Mouse (Mus musculus) heart, embryonic 11.5 days (tissue): Measurements from ENCODE around the gene Ptpn6. TPM values are rescaled to one million over a fixed set of nuclear protein-coding genes. Genes with fewer than 3 reads are reported as not detected.
A peak's percentile ranks its signal among the peaks of the same experiment; 100 is the strongest.

Source experiments
- ATAC-seq: fragments of 200-750 bp; cut with Nextera tagmentation; replicated peaks from 2 replicates; pipeline ENCODE4 v1.8.0; 2017; ENCODE audit warnings: moderate library complexity; ENCODE audit not compliant: insufficient number of reproducible peaks, low FRiP score, low TSS enrichment
- H3K27ac ChIP-seq: fragments of 300-500 bp; sonication (generic); 2 replicates; pipeline ENCODE4 v1.5.1; 2014; ENCODE audit warnings: mild to moderate bottlenecking, low read depth, low read length
- H3K27me3 ChIP-seq: fragments of 300-500 bp; sonication (generic); 2 replicates; pipeline ENCODE4 v1.6.1; 2014; ENCODE audit warnings: mild to moderate bottlenecking, low read length, mixed read lengths; ENCODE audit not compliant: control insufficient read depth, insufficient read depth
- H3K36me3 ChIP-seq: fragments of 300-500 bp; sonication (generic); 2 replicates; pipeline ENCODE4 v1.6.1; 2014; ENCODE audit warnings: mild to moderate bottlenecking, low read length, moderate library complexity, mixed read lengths; ENCODE audit not compliant: control insufficient read depth, insufficient read depth
- H3K4me1 ChIP-seq: fragments of 300-500 bp; sonication (generic); 2 replicates; pipeline ENCODE4 v1.6.1; 2014; ENCODE audit warnings: low read length; ENCODE audit not compliant: control insufficient read depth, insufficient read depth
- H3K4me2 ChIP-seq: fragments of 300-500 bp; sonication (generic); 2 replicates; pipeline ENCODE4 v1.6.1; 2014; ENCODE audit warnings: mild to moderate bottlenecking, moderate library complexity
- H3K4me3 ChIP-seq: fragments of 300-500 bp; sonication (generic); 2 replicates; pipeline ENCODE4 v1.5.1; 2014; ENCODE audit warnings: low read depth, low read length
- H3K9ac ChIP-seq: fragments of 300-500 bp; sonication (generic); 2 replicates; pipeline ENCODE4 v1.6.1; 2014; ENCODE audit warnings: mild to moderate bottlenecking, low read depth, low read length, moderate library complexity
- H3K9me3 ChIP-seq: fragments of 300-500 bp; sonication (generic); replicated peaks from 2 replicates; pipeline ENCODE4 v1.6.1; 2016; ENCODE audit warnings: low read length; ENCODE audit not compliant: control insufficient read depth
- WGBS: fragments of 180-500 bp; shearing (Covaris S2); extraction: QIAGEN DNeasy Blood & Tissue Kit; methylation state at CpG from one replicate; pipeline ENCODE4 v1.1.7; 2014; ENCODE audit not compliant: insufficient replicate concordance; 5-methylcytosine and 5-hydroxymethylcytosine counted together
- polyA plus RNA-seq: library from polyadenylated mRNA; unstranded; fragments of >200 nt; fragmentation: Nextera tagmentation; extraction: Ambion mirVana; gene quantifications from 2 replicates; pipeline ENCODE4 v1.2.1, GENCODE M21; 2014

Ptpn6 gene
- polyA plus RNA-seq, 1 experiment from 2014 or later, result 4.8 TPM

GRCm38 (mm10) chr6:124717968-124718367 lies 20.5 kb downstream of the Ptpn6 start:
- no peak overlapping the region for H3K4me3 ChIP-seq
- WGBS, result 80% methylated on average over 13 of the region's 13 CpGs
- ATAC-seq, result no peak
- H3K27me3 ChIP-seq, result no peaks in the 10 kb centered on the region
- no peak overlapping the region for H3K27ac ChIP-seq
- no peaks in the 10 kb centered on the region for H3K9me3 ChIP-seq
- H3K9ac ChIP-seq, result no peak overlapping the region
- no peak overlapping the region for H3K4me2 ChIP-seq
- H3K4me1 ChIP-seq, result peaks cover 15% of the 10 kb centered on the region
- peaks cover 19% of the 10 kb centered on the region for H3K36me3 ChIP-seq

GRCm38 (mm10) chr6:124716864-124717490 lies 21.5 kb downstream of the Ptpn6 start:
- no peaks in the 10 kb centered on the region for H3K9me3 ChIP-seq
- H3K27ac ChIP-seq, result no peak overlapping the region
- H3K27me3 ChIP-seq, result no peaks in the 10 kb centered on the region
- no peak overlapping the region for H3K4me2 ChIP-seq
- H3K4me1 ChIP-seq, result peaks cover 16% of the 10 kb centered on the region
- peaks cover 19% of the 10 kb centered on the region for H3K36me3 ChIP-seq
- ATAC-seq, result no peak
- 69% methylated on average over 20 of the region's 20 CpGs for WGBS
- H3K4me3 ChIP-seq, result no peak overlapping the region
- no peak overlapping the region for H3K9ac ChIP-seq

GRCm38 (mm10) chr6:124712918-124713317 lies 25.6 kb downstream of the Ptpn6 start:
- H3K27ac ChIP-seq, result peak overlapping the region; percentile 64
- peaks cover 21% of the 10 kb centered on the region for H3K36me3 ChIP-seq

GRCm38 (mm10) chr6:124711824-124712782 lies 26.4 kb downstream of the Ptpn6 start, which contains the start of the genes Emg1 and Phb2:
Gene Emg1 (minus strand): TSS chr6:124712178.
Gene Phb2 (plus strand): TSS chr6:124712336.
- Histone ChIP-seq H3K36me3 (peaks cover 20% of the 10 kb centered on the region), H3K4me1 (peaks cover 13% of the 10 kb centered on the region), H3K9ac (peak within 1 kb of the TSS; percentile 98), H3K27me3 (no peaks in the 10 kb centered on the region), H3K9me3 (no peaks in the 10 kb centered on the region), H3K4me3 (peak within 1 kb of the TSS; percentile 63), H3K27ac (peak within 1 kb of the TSS; percentile 64), H3K4me2 (peak within 1 kb of the TSS; percentile 92)
- WGBS, result under 1% methylated on average over 71 of the region's 76 CpGs
- ATAC-seq, result peak; percentile 95

More at GRCm38 (mm10) chr6:124712918-124713317, 25.6 kb downstream of the Ptpn6 start:
- no peak for ATAC-seq
- Histone ChIP-seq H3K9ac (peak overlapping the region; percentile 98), H3K27me3 (no peaks in the 10 kb centered on the region), H3K4me2 (peak overlapping the region; percentile 92), H3K4me1 (peaks cover 13% of the 10 kb centered on the region), H3K9me3 (no peaks in the 10 kb centered on the region), H3K4me3 (peak overlapping the region; percentile 63)
- WGBS, result 15% methylated on average over 11 of the region's 11 CpGs

GRCm38 (mm10) chr6:124708289-124708889 lies 30.1 kb downstream of the Ptpn6 start:
- no peak for ATAC-seq
- Histone ChIP-seq H3K4me3 (no peak overlapping the region), H3K36me3 (peaks cover 20% of the 10 kb centered on the region), H3K9me3 (no peaks in the 10 kb centered on the region), H3K27me3 (no peaks in the 10 kb centered on the region), H3K4me2 (no peak overlapping the region), H3K4me1 (peaks cover 8% of the 10 kb centered on the region), H3K27ac (no peak overlapping the region), H3K9ac (no peak overlapping the region)
- WGBS, result 94% methylated on average over 10 of the region's 10 CpGs

GRCm38 (mm10) chr6:124706061-124706627 lies 32.4 kb downstream of the Ptpn6 start:
- H3K4me2 ChIP-seq, result no peak overlapping the region
- no peaks in the 10 kb centered on the region for H3K9me3 ChIP-seq
- no peak overlapping the region for H3K27ac ChIP-seq
- peaks cover 3% of the 10 kb centered on the region; the same call in 1 of the 2 replicates for H3K4me1 ChIP-seq
- no peak overlapping the region for H3K4me3 ChIP-seq
- no peak overlapping the region for H3K9ac ChIP-seq
- ATAC-seq, result no peak
- peaks cover 27% of the 10 kb centered on the region for H3K36me3 ChIP-seq
- 79% methylated on average over 5 of the region's 5 CpGs for WGBS
- H3K27me3 ChIP-seq, result no peaks in the 10 kb centered on the region

GRCm38 (mm10) chr6:124704417-124704816 lies 34.1 kb downstream of the Ptpn6 start:
- WGBS, result 95% methylated on average over 2 of the region's 2 CpGs
- no peaks in the 10 kb centered on the region for H3K27me3 ChIP-seq
- H3K9me3 ChIP-seq, result no peaks in the 10 kb centered on the region
- no peak overlapping the region for H3K27ac ChIP-seq
- H3K4me1 ChIP-seq, result no peaks in the 10 kb centered on the region
- no peak overlapping the region for H3K9ac ChIP-seq
- ATAC-seq, result no peak
- no peak overlapping the region for H3K4me2 ChIP-seq
- peaks cover 27% of the 10 kb centered on the region for H3K36me3 ChIP-seq
- no peak overlapping the region for H3K4me3 ChIP-seq

GRCm38 (mm10) chr6:124703789-124704188 lies 34.7 kb downstream of the Ptpn6 start:
- WGBS, result 59% methylated on average over 7 of the region's 7 CpGs
- ATAC-seq, result no peak
- H3K9me3 ChIP-seq, result no peaks in the 10 kb centered on the region

More at GRCm38 (mm10) chr6:124703789-124704188, 34.7 kb downstream of the Ptpn6 start:
- no peak overlapping the region for H3K4me3 ChIP-seq
- peaks cover 27% of the 10 kb centered on the region for H3K36me3 ChIP-seq
- no peak overlapping the region for H3K9ac ChIP-seq
- H3K27ac ChIP-seq, result no peak overlapping the region
- no peaks in the 10 kb centered on the region for H3K27me3 ChIP-seq
- H3K4me2 ChIP-seq, result no peak overlapping the region
- no peaks in the 10 kb centered on the region for H3K4me1 ChIP-seq
